Mouse (Mus musculus): ENCODE measurements at regions not wholly inside any gene's neighbourhood (a gene's known extent, or its start where the extent isn't known, plus 50 kb on each side); places are given as distances from the start of the nearest gene placed in this dataset.

GRCm38 (mm10) chr3:156214823-156215222, 346.8 kb upstream of the Negr1 start:
- TF ChIP-seq CTCF (IDR thresholded peaks at IDR 0.05; ENCODE audit: borderline replicate concordance, extremely low read depth, insufficient read depth, insufficient read length) (no peak), POLR2A (IDR thresholded peaks at IDR 0.05; ENCODE audit: borderline replicate concordance, extremely low read depth, insufficient read depth, insufficient read length, poor library complexity, severe bottlenecking) (no peak)
